Mouse (Mus musculus) hindbrain, embryonic 10.5 days (tissue): ENCODE measurements around the gene Rimbp2. TPM values are rescaled to one million over a fixed set of nuclear protein-coding genes. Genes with fewer than 3 reads are reported as not detected.
"Not testable (repeated sequence)": the region's sequence is repeated elsewhere in the genome, so short reads cannot be mapped to it uniquely, and the experiment has no call there.

Experiments
- DNase-seq: peaks from one replicate; pipeline ENCODE4 v3.0.0-alpha.2; 2017; ENCODE audit warnings: low spot score
- H3K27ac ChIP-seq: fragments of 300-500 bp; sonication (generic); 2 replicates; pipeline ENCODE4 v1.5.1; 2016; ENCODE audit warnings: mild to moderate bottlenecking, moderate library complexity
- H3K27me3 ChIP-seq: fragments of 300-500 bp; sonication (generic); 2 replicates; pipeline ENCODE4 v1.6.1; 2016; ENCODE audit warnings: mild to moderate bottlenecking; ENCODE audit not compliant: poor library complexity, insufficient read depth, severe bottlenecking
- H3K36me3 ChIP-seq: fragments of 300-500 bp; sonication (generic); 2 replicates; pipeline ENCODE4 v1.6.1; 2016; ENCODE audit warnings: mild to moderate bottlenecking, moderate library complexity
- H3K4me1 ChIP-seq: fragments of 300-500 bp; sonication (generic); replicated peaks from 2 replicates; pipeline ENCODE4 v1.6.1; 2016; ENCODE audit warnings: mild to moderate bottlenecking
- H3K4me3 ChIP-seq: fragments of 300-500 bp; sonication (generic); 2 replicates; pipeline ENCODE4 v1.5.1; 2016; ENCODE audit warnings: mild to moderate bottlenecking, moderate library complexity
- H3K9me3 ChIP-seq: fragments of 300-500 bp; sonication (generic); 2 replicates; pipeline ENCODE4 v1.6.1; 2016; ENCODE audit warnings: mild to moderate bottlenecking, moderate library complexity
- WGBS: fragments of 180-500 bp; shearing (Covaris S2); methylation state at CpG from one replicate; pipeline ENCODE4 v1.1.7; 2016; 5-methylcytosine and 5-hydroxymethylcytosine counted together
- polyA plus RNA-seq: library from polyadenylated mRNA; unstranded; fragments of >200 nt; fragmentation: Nextera tagmentation; extraction: Ambion mirVana; gene quantifications from 2 replicates; pipeline ENCODE4 v1.2.1, GENCODE M21; 2016

Gene Rimbp2
- 0.98 and 1.3 TPM in 2 replicates for polyA plus RNA-seq

GRCm38 (mm10) chr5:128953278-128954070 is at the start of gene Rimbp2:
Gene Rimbp2 (minus strand): TSS chr5:128953486.
- Histone ChIP-seq H3K27ac (peak within 1 kb of the TSS; percentile 86), H3K9me3 (no peaks in the 10 kb centered on the region), H3K4me3 (peak within 1 kb of the TSS; percentile 65), H3K4me1 (peaks cover 25% of the 10 kb centered on the region), H3K36me3 (no peaks in the 10 kb centered on the region), H3K27me3 (peaks cover 27% of the 10 kb centered on the region)
- peak; percentile 81 for DNase-seq
- WGBS, result 7% methylated on average over 17 of the region's 17 CpGs

- no peaks in the 10 kb centered on the region; the same call in 1 of the 2 replicates for H3K27me3 ChIP-seq
- DNase-seq, result no peak
- H3K36me3 ChIP-seq, result peaks cover 26% of the 10 kb centered on the region
- H3K9me3 ChIP-seq, result no peaks in the 10 kb centered on the region
- H3K4me1 ChIP-seq, result peaks cover 46% of the 10 kb centered on the region
- 60% methylated on average over 14 of the region's 14 CpGs for WGBS
- H3K27ac ChIP-seq, result peak overlapping the region; percentile 51
- H3K4me3 ChIP-seq, result no peak overlapping the region
These were observed 49.3 kb upstream of the Rimbp2 start for GRCm38 (mm10) chr5:129002571-129003011.

- 46% methylated on average over 8 of the region's 8 CpGs for WGBS
- Histone ChIP-seq H3K27ac (peak overlapping the region; percentile 56), H3K4me3 (no peak overlapping the region), H3K9me3 (no peaks in the 10 kb centered on the region), H3K4me1 (peaks cover 28% of the 10 kb centered on the region), H3K27me3 (no peaks in the 10 kb centered on the region), H3K36me3 (peaks cover 41% of the 10 kb centered on the region)
- no peak for DNase-seq
These were observed 47.6 kb upstream of the Rimbp2 start for GRCm38 (mm10) chr5:129000706-129001468.

GRCm38 (mm10) chr5:128987141-128987954 is 34.1 kb upstream of the Rimbp2 start:
- no peak for DNase-seq
- H3K27ac ChIP-seq, result no peak overlapping the region
- 87% methylated on average over 19 of the region's 19 CpGs for WGBS
- peaks cover 66% of the 10 kb centered on the region for H3K36me3 ChIP-seq
- no peaks in the 10 kb centered on the region for H3K4me1 ChIP-seq
- no peaks in the 10 kb centered on the region for H3K9me3 ChIP-seq
- H3K4me3 ChIP-seq, result no peak overlapping the region
- H3K27me3 ChIP-seq, result no peaks in the 10 kb centered on the region

GRCm38 (mm10) chr5:128985946-128986345 is 32.7 kb upstream of the Rimbp2 start:
- no peaks in the 10 kb centered on the region for H3K9me3 ChIP-seq
- no peaks in the 10 kb centered on the region for H3K4me1 ChIP-seq
- DNase-seq, result no peak
- no peak overlapping the region for H3K4me3 ChIP-seq
- H3K27ac ChIP-seq, result no peak overlapping the region
- WGBS, result 92% methylated on average over 13 of the region's 13 CpGs
- H3K36me3 ChIP-seq, result peaks cover 52% of the 10 kb centered on the region
- no peaks in the 10 kb centered on the region for H3K27me3 ChIP-seq

GRCm38 (mm10) chr5:128984536-128984935 is 31.2 kb upstream of the Rimbp2 start:
- H3K27ac ChIP-seq, result no peak overlapping the region
- WGBS, result 88% methylated on average over 6 of the region's 6 CpGs
- DNase-seq, result no peak
- H3K4me1 ChIP-seq, result no peaks in the 10 kb centered on the region
- no peaks in the 10 kb centered on the region for H3K27me3 ChIP-seq
- peaks cover 40% of the 10 kb centered on the region for H3K36me3 ChIP-seq
- H3K4me3 ChIP-seq, result no peak overlapping the region
- H3K9me3 ChIP-seq, result 0 out of 2 replicates have a peak, but pooled peaks cover 5% of the 10 kb centered on the region

GRCm38 (mm10) chr5:128981607-128982006 is 28.3 kb upstream of the Rimbp2 start:
- Histone ChIP-seq H3K27me3 (no peaks in the 10 kb centered on the region), H3K4me3 (no peak overlapping the region), H3K27ac (no peak overlapping the region), H3K9me3 (peaks cover 9% of the 10 kb centered on the region; the same call in 1 of the 2 replicates), H3K36me3 (peaks cover 20% of the 10 kb centered on the region), H3K4me1 (peaks cover 2% of the 10 kb centered on the region; the same call in 1 of the 2 replicates)
- WGBS, result 29% methylated on average over 12 of the region's 12 CpGs
- peak; percentile 77 for DNase-seq

- 78% methylated on average over 7 of the region's 7 CpGs for WGBS
- Histone ChIP-seq H3K27me3 (no peaks in the 10 kb centered on the region), H3K9me3 (peaks cover 9% of the 10 kb centered on the region; the same call in 1 of the 2 replicates), H3K4me1 (peaks cover 9% of the 10 kb centered on the region), H3K36me3 (peaks cover 15% of the 10 kb centered on the region), H3K27ac (no peak overlapping the region), H3K4me3 (no peak overlapping the region)
- no peak for DNase-seq
These were observed 27.6 kb upstream of the Rimbp2 start for GRCm38 (mm10) chr5:128980857-128981256.

- 98% methylated on average over 7 of the region's 7 CpGs for WGBS
- Histone ChIP-seq H3K4me1 (peaks cover 17% of the 10 kb centered on the region), H3K36me3 (no peaks in the 10 kb centered on the region), H3K27me3 (no peaks in the 10 kb centered on the region), H3K4me3 (no peak overlapping the region), H3K27ac (no peak overlapping the region), H3K9me3 (peaks cover 9% of the 10 kb centered on the region; the same call in 1 of the 2 replicates)
- DNase-seq, result no peak
These were observed 25.7 kb upstream of the Rimbp2 start for GRCm38 (mm10) chr5:128978957-128979356.

- not testable (repeated sequence) for H3K27me3 ChIP-seq, H3K27ac ChIP-seq, DNase-seq, H3K4me3 ChIP-seq, H3K9me3 ChIP-seq, H3K36me3 ChIP-seq
- peaks cover 17% of the 10 kb centered on the region for H3K4me1 ChIP-seq
- 81% methylated on average over 1 of the region's 1 CpGs for WGBS
These were observed 24.2 kb upstream of the Rimbp2 start for GRCm38 (mm10) chr5:128977466-128977865.

GRCm38 (mm10) chr5:128976266-128976665 is 23.0 kb upstream of the Rimbp2 start:
- peaks cover 19% of the 10 kb centered on the region for H3K4me1 ChIP-seq
- H3K27me3 ChIP-seq, result no peaks in the 10 kb centered on the region
- peak; percentile 75 for DNase-seq
- no peak overlapping the region for H3K4me3 ChIP-seq
- no peaks in the 10 kb centered on the region for H3K36me3 ChIP-seq
- H3K27ac ChIP-seq, result no peak overlapping the region
- peaks cover 9% of the 10 kb centered on the region; the same call in 1 of the 2 replicates for H3K9me3 ChIP-seq
- WGBS, result 16% methylated on average over 4 of the region's 4 CpGs

GRCm38 (mm10) chr5:128971298-128971697 is 18.0 kb upstream of the Rimbp2 start:
- peak overlapping the region; percentile 35; the same call in 1 of the 2 replicates for H3K27ac ChIP-seq
- peaks cover 18% of the 10 kb centered on the region for H3K4me1 ChIP-seq
- H3K36me3 ChIP-seq, result no peaks in the 10 kb centered on the region
- DNase-seq, result peak; percentile 79
- no peaks in the 10 kb centered on the region for H3K27me3 ChIP-seq
- WGBS, result 20% methylated on average over 14 of the region's 14 CpGs
- no peak overlapping the region; the same call in 1 of the 2 replicates for H3K4me3 ChIP-seq
- peaks cover 6% of the 10 kb centered on the region; the same call in 1 of the 2 replicates for H3K9me3 ChIP-seq
